Mouse (Mus musculus) mature B cell (primary cell): ENCODE measurements at regions not wholly inside any gene's neighbourhood (a gene's known extent, or its start where the extent isn't known, plus 50 kb on each side); places are given as distances from the start of the nearest gene placed in this dataset.

Source experiments
- in situ Hi-C: fragments of 300-500 bp; cut with MboI; formaldehyde crosslinking; loops from 2 replicates; pipeline ENCODE4 v1.14.3; 2019

- in situ Hi-C loops, result no loop called here
These were observed 229.2 kb upstream of the Dcn start for GRCm38 (mm10) chr10:97250167-97250566.

- in situ Hi-C loops, result no loop called here
These were observed 213.4 kb upstream of the Dcn start for GRCm38 (mm10) chr10:97265959-97266517.

- in situ Hi-C loops, result no loop called here
These were observed 197.0 kb upstream of the Dcn start for GRCm38 (mm10) chr10:97282416-97282815.

GRCm38 (mm10) chr10:97282841-97283496 is 196.4 kb upstream of the Dcn start:
- in situ Hi-C loops, result no loop called here

- in situ Hi-C loops, result no loop called here
These were observed 174.5 kb upstream of the Dcn start for GRCm38 (mm10) chr10:97304791-97305355.

GRCm38 (mm10) chr10:97309580-97309979 is 169.8 kb upstream of the Dcn start:
- in situ Hi-C loops, result no loop called here

- in situ Hi-C loops, result loop anchor here (5.0 to 10.0 kb wide), 3 partner anchors 678 to 1095 kb away; no protein-coding TSS in a partner anchor
These were observed 166.9 kb upstream of the Dcn start for GRCm38 (mm10) chr10:97312509-97312908.

GRCm38 (mm10) chr10:97312978-97313377 is 166.4 kb upstream of the Dcn start:
- in situ Hi-C loops, result loop anchor here (5.0 to 10.0 kb wide), 3 partner anchors 678 to 1096 kb away; no protein-coding TSS in a partner anchor

GRCm38 (mm10) chr10:97313407-97313901 is 166.0 kb upstream of the Dcn start:
- in situ Hi-C loops, result loop anchor here (5.0 to 10.0 kb wide), 3 partner anchors 679 to 1096 kb away; no protein-coding TSS in a partner anchor

- in situ Hi-C loops, result loop anchor here (25.0 kb wide), 1 partner anchor 1770 kb away; the partner anchor contains the start of gene Nudt4
These were observed 146.8 kb upstream of the Dcn start for GRCm38 (mm10) chr10:97332639-97333038.

- in situ Hi-C loops, result loop anchor here (25.0 kb wide), 1 partner anchor 1772 kb away; the partner anchor contains the start of gene Nudt4
These were observed 145.4 kb upstream of the Dcn start for GRCm38 (mm10) chr10:97334044-97334443.

- in situ Hi-C loops, result loop anchor here (25.0 kb wide), 1 partner anchor 1772 kb away; the partner anchor contains the start of gene Nudt4
These were observed 144.7 kb upstream of the Dcn start for GRCm38 (mm10) chr10:97334606-97335150.

GRCm38 (mm10) chr10:97338033-97338692 is 141.2 kb upstream of the Dcn start:
- in situ Hi-C loops, result loop anchor here (25.0 kb wide), 1 partner anchor 1776 kb away; the partner anchor contains the start of gene Nudt4

- in situ Hi-C loops, result loop anchor here (25.0 kb wide), 1 partner anchor 1778 kb away; the partner anchor contains the start of gene Nudt4
These were observed 139.3 kb upstream of the Dcn start for GRCm38 (mm10) chr10:97339866-97340706.

- in situ Hi-C loops, result loop anchor here (25.0 kb wide), 1 partner anchor 1783 kb away; the partner anchor contains the start of gene Nudt4
These were observed 134.1 kb upstream of the Dcn start for GRCm38 (mm10) chr10:97345347-97345746.

- in situ Hi-C loops, result loop anchor here (25.0 kb wide), 1 partner anchor 1785 kb away; the partner anchor contains the start of gene Nudt4
These were observed 132.5 kb upstream of the Dcn start for GRCm38 (mm10) chr10:97346949-97347348.

GRCm38 (mm10) chr10:97368625-97369024 is 110.8 kb upstream of the Dcn start:
- in situ Hi-C loops, result no loop called here

- in situ Hi-C loops, result no loop called here
These were observed 103.6 kb upstream of the Dcn start for GRCm38 (mm10) chr10:97375824-97376223.

- in situ Hi-C loops, result no loop called here
These were observed 103.0 kb upstream of the Dcn start for GRCm38 (mm10) chr10:97376376-97376775.

- in situ Hi-C loops, result no loop called here
These were observed 97.8 kb upstream of the Dcn start for GRCm38 (mm10) chr10:97381586-97381985.

- in situ Hi-C loops, result no loop called here
These were observed 95.5 kb upstream of the Dcn start for GRCm38 (mm10) chr10:97383881-97384280.
